Mouse (Mus musculus) kidney, postnatal 0 days (tissue): ENCODE measurements around the gene Apol6. TPM values are rescaled to one million over a fixed set of nuclear protein-coding genes. Genes with fewer than 3 reads are reported as not detected.
A peak's percentile ranks its signal among the peaks of the same experiment; 100 is the strongest.

Source experiments
- ATAC-seq: fragments of 200-750 bp; cut with Nextera tagmentation; replicated peaks from 2 replicates; pipeline ENCODE4 v1.8.0; 2017; ENCODE audit warnings: low read depth, moderate number of reproducible peaks, moderate TSS enrichment, moderate library complexity; ENCODE audit not compliant: low FRiP score
- DNase-seq: peaks from one replicate; pipeline ENCODE4 v3.0.0-alpha.2; 2016; ENCODE audit warnings: low spot score
- H3K27ac ChIP-seq: fragments of 300-500 bp; sonication (generic); 2 replicates; pipeline ENCODE4 v1.5.1; 2014; ENCODE audit warnings: mild to moderate bottlenecking
- H3K27me3 ChIP-seq: fragments of 300-500 bp; sonication (generic); 2 replicates; pipeline ENCODE4 v1.6.1; 2014; ENCODE audit warnings: low read length, mixed read lengths; ENCODE audit not compliant: insufficient read depth
- H3K36me3 ChIP-seq: fragments of 300-500 bp; sonication (generic); 2 replicates; pipeline ENCODE4 v1.6.1; 2014; ENCODE audit warnings: low read length, mixed read lengths; ENCODE audit not compliant: insufficient read depth
- H3K4me1 ChIP-seq: fragments of 300-500 bp; sonication (generic); replicated peaks from 2 replicates; pipeline ENCODE4 v1.6.1; 2014; ENCODE audit warnings: antibody characterized with exemption, low read length, mixed read lengths; ENCODE audit not compliant: insufficient read depth
- H3K4me2 ChIP-seq: fragments of 300-500 bp; sonication (generic); 2 replicates; pipeline ENCODE4 v1.6.1; 2014; ENCODE audit warnings: mild to moderate bottlenecking, low read length, moderate library complexity, mixed read lengths
- H3K4me3 ChIP-seq: fragments of 300-500 bp; sonication (generic); replicated peaks from 2 replicates; pipeline ENCODE4 v1.5.1; 2014; ENCODE audit warnings: low read depth, low read length
- H3K9ac ChIP-seq: fragments of 300-500 bp; sonication (generic); 2 replicates; pipeline ENCODE4 v1.6.1; 2014; ENCODE audit warnings: low read depth, low read length
- H3K9me3 ChIP-seq: fragments of 300-500 bp; sonication (generic); replicated peaks from 2 replicates; pipeline ENCODE4 v1.6.1; 2016; ENCODE audit warnings: low read length, inconsistent platforms, mixed read lengths
- CTCF ChIP-seq: IDR thresholded peaks from 2 replicates; pipeline ENCODE4 v1.5.1; 2016; ENCODE audit warnings: antibody characterized with exemption, low read depth, mild to moderate bottlenecking, moderate library complexity
- WGBS: fragments of 180-500 bp; shearing (Covaris S2); extraction: QIAGEN DNeasy Blood & Tissue Kit; methylation state at CpG from one replicate; pipeline ENCODE4 v1.1.7; 2014; 5-methylcytosine and 5-hydroxymethylcytosine counted together
- polyA plus RNA-seq: library from polyadenylated mRNA; unstranded; fragments of >200 nt; fragmentation: Nextera tagmentation; extraction: Ambion mirVana; gene quantifications from 2 replicates; pipeline ENCODE4 v1.2.1, GENCODE M21; 2015

Gene Apol6
- polyA plus RNA-seq, 1 experiment from 2014 or later: 0.08 TPM

- no peaks in the 10 kb centered on the region for H3K9me3 ChIP-seq
- no peak overlapping the region for H3K4me2 ChIP-seq
- no peaks in the 10 kb centered on the region; the same call in 1 of the 2 replicates for H3K4me1 ChIP-seq
- 71% methylated on average over 14 of the region's 14 CpGs for WGBS
- no peak overlapping the region for H3K4me3 ChIP-seq
- no peaks in the 10 kb centered on the region for H3K27me3 ChIP-seq
- peak overlapping the region; percentile 40; the same call in 1 of the 2 replicates for H3K27ac ChIP-seq
- H3K9ac ChIP-seq: no peak overlapping the region
- no peak for ATAC-seq
- no peak for DNase-seq
- no peak for TF ChIP-seq CTCF
- H3K36me3 ChIP-seq: peaks cover 38% of the 10 kb centered on the region
Measured at GRCm38 (mm10) chr15:77080684-77081254, 36.2 kb downstream of the Apol6 start.

- peaks cover 42% of the 10 kb centered on the region for H3K36me3 ChIP-seq
- no peaks in the 10 kb centered on the region; the same call in 1 of the 2 replicates for H3K4me1 ChIP-seq
- H3K27ac ChIP-seq: no peak overlapping the region
- WGBS: 73% methylated on average over 5 of the region's 5 CpGs
- H3K27me3 ChIP-seq: no peaks in the 10 kb centered on the region
- H3K4me2 ChIP-seq: no peak overlapping the region
- H3K4me3 ChIP-seq: no peak overlapping the region
- H3K9ac ChIP-seq: no peak overlapping the region
- DNase-seq (no peak), ATAC-seq (no peak)
- TF ChIP-seq CTCF: no peak
- no peaks in the 10 kb centered on the region for H3K9me3 ChIP-seq
Measured at GRCm38 (mm10) chr15:77081454-77081853, 36.9 kb downstream of the Apol6 start.

GRCm38 (mm10) chr15:77085818-77086217 lies 41.3 kb downstream of the Apol6 start:
- Histone ChIP-seq H3K27ac (no peak overlapping the region), H3K4me3 (no peak overlapping the region), H3K27me3 (no peaks in the 10 kb centered on the region), H3K9me3 (no peaks in the 10 kb centered on the region), H3K4me1 (peaks cover 9% of the 10 kb centered on the region; the same call in 1 of the 2 replicates), H3K4me2 (no peak overlapping the region), H3K36me3 (peaks cover 24% of the 10 kb centered on the region), H3K9ac (no peak overlapping the region)
- TF ChIP-seq CTCF: no peak
- WGBS: 91% methylated on average over 7 of the region's 7 CpGs
- DNase-seq (no peak), ATAC-seq (no peak)

DNA sequence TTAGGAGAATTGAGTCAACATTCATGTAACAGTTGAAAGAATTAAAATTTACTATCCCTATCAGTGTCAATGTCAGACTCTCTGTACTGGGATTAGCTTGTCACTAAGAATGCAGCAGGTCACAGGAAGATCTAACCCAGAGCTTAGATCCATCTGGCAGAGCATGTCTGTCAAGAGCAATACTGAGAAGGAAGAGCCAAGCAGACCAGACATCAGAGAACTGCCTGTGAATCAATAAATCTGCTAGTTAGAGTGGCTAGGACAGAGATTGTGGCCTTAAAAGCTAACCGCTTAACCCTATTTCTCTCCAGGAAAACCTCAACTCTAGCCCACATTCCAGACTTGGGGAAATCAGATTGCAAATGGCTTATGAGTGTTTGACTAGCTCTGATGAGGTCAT lies 42.0 kb downstream of the Apol6 start:
- H3K36me3 ChIP-seq: peaks cover 21% of the 10 kb centered on the region
- DNase-seq: no peak

GRCm38 (mm10) chr15:77089249-77089648 lies 44.7 kb downstream of the Apol6 start:
- H3K36me3 ChIP-seq: peaks cover 21% of the 10 kb centered on the region
- H3K4me2 ChIP-seq: no peak overlapping the region
- 39% methylated on average over 11 of the region's 11 CpGs for WGBS
- DNase-seq (peak; percentile 24), ATAC-seq (no peak; the same call in 1 of the 2 replicates)
- TF ChIP-seq CTCF: no peak
- no peak overlapping the region for H3K27ac ChIP-seq
- no peaks in the 10 kb centered on the region for H3K27me3 ChIP-seq
- H3K9me3 ChIP-seq: no peaks in the 10 kb centered on the region
- peaks cover 9% of the 10 kb centered on the region; the same call in 1 of the 2 replicates for H3K4me1 ChIP-seq
- H3K9ac ChIP-seq: no peak overlapping the region
- H3K4me3 ChIP-seq: no peak overlapping the region

More for the DNA sequence above, 42.0 kb downstream of the Apol6 start:
- Histone ChIP-seq H3K27ac (no peak overlapping the region), H3K4me2 (no peak overlapping the region), H3K9me3 (no peaks in the 10 kb centered on the region), H3K27me3 (no peaks in the 10 kb centered on the region), H3K4me3 (no peak overlapping the region), H3K9ac (no peak overlapping the region), H3K4me1 (peaks cover 9% of the 10 kb centered on the region; the same call in 1 of the 2 replicates)
- WGBS: 94% methylated on average over 1 of the region's 1 CpGs
- no peak for ATAC-seq
- TF ChIP-seq CTCF: no peak

DNA sequence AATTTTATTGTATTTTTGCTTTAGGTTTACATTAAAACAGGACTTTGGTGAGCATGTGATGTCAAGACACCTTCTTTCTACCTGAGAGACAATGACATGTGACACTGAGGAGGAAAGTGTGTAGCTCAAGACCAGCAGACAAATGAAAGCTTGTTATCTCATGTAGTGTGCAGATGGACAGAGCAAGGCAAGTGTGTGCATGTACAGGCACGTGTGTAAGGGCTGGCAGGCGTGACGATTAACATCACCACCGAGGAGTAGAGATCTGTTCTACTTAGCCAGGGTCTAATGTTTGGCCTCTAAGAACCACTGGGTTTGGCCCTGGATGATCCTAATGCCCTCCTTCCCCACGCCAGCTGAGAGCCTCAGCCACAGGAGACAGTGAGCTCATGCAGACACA lies 46.0 kb downstream of the Apol6 start:
- Histone ChIP-seq H3K27ac (no peak overlapping the region), H3K36me3 (peaks cover 13% of the 10 kb centered on the region; the same call in 1 of the 2 replicates), H3K4me2 (no peak overlapping the region), H3K4me1 (peaks cover 9% of the 10 kb centered on the region; the same call in 1 of the 2 replicates), H3K4me3 (no peak overlapping the region), H3K27me3 (no peaks in the 10 kb centered on the region), H3K9ac (no peak overlapping the region), H3K9me3 (no peaks in the 10 kb centered on the region)
- no peak for DNase-seq
- WGBS: 88% methylated on average over 5 of the region's 5 CpGs
- ATAC-seq: no peak
- no peak for TF ChIP-seq CTCF
